Mouse (Mus musculus): ENCODE measurements at regions not wholly inside any gene's neighbourhood (a gene's known extent, or its start where the extent isn't known, plus 50 kb on each side); places are given as distances from the start of the nearest gene placed in this dataset.

- Histone ChIP-seq H3K9ac (replicated peaks) (no peak overlapping the region), H3K27me3 (ENCODE audit: control insufficient read depth, insufficient read depth, low read length) (no peaks in the 10 kb centered on the region), H3K4me3 (ENCODE audit: insufficient read depth in 1 of 2, low read depth in 2 of 2, low read length in 2 of 2) (no peak overlapping the region), H3K4me2 (ENCODE audit: low read depth) (no peak overlapping the region), H3K9me3 (ENCODE audit: control insufficient read depth, low read length) (no peaks in the 10 kb centered on the region), H3K27ac (no peak overlapping the region), H3K36me3 (replicated peaks; ENCODE audit: control insufficient read depth, insufficient read depth, low read depth) (no peaks in the 10 kb centered on the region), H3K4me1 (replicated peaks; ENCODE audit: control insufficient read depth in 2 of 2, insufficient read depth in 2 of 2, low read length in 1 of 2) (no peaks in the 10 kb centered on the region)
- WGBS (ENCODE audit: insufficient replicate concordance), result 59% methylated on average over 4 of the region's 4 CpGs
- no peak for DNase-seq (ENCODE audit: low read depth in 3 of 3, low spot score in 3 of 3)
- TF ChIP-seq CTCF (IDR thresholded peaks at IDR 0.05; ENCODE audit: low read depth), result no peak
- TF ChIP-seq EP300 (IDR thresholded peaks at IDR 0.05; ENCODE audit: low read depth), result no peak
- ATAC-seq (ENCODE audit: insufficient read depth), result no peak
Measured at GRCm38 (mm10) chr1:163477478-163478167, 74.2 kb upstream of the Gorab start.

- Histone ChIP-seq H3K9me3 (ENCODE audit: control insufficient read depth, low read length) (no peaks in the 10 kb centered on the region), H3K4me1 (replicated peaks; ENCODE audit: control insufficient read depth in 2 of 2, insufficient read depth in 2 of 2, low read length in 1 of 2) (no peaks in the 10 kb centered on the region), H3K4me3 (ENCODE audit: insufficient read depth in 1 of 2, low read depth in 2 of 2, low read length in 2 of 2) (no peak overlapping the region), H3K9ac (replicated peaks) (no peak overlapping the region), H3K4me2 (ENCODE audit: low read depth) (no peak overlapping the region), H3K27ac (no peak overlapping the region), H3K27me3 (ENCODE audit: control insufficient read depth, insufficient read depth, low read length) (no peaks in the 10 kb centered on the region), H3K36me3 (replicated peaks; ENCODE audit: control insufficient read depth, insufficient read depth, low read depth) (no peaks in the 10 kb centered on the region)
- TF ChIP-seq CTCF (IDR thresholded peaks at IDR 0.05; ENCODE audit: low read depth), result no peak
- TF ChIP-seq EP300 (IDR thresholded peaks at IDR 0.05; ENCODE audit: low read depth), result no peak
- ATAC-seq (ENCODE audit: insufficient read depth) (no peak), DNase-seq (ENCODE audit: low read depth in 3 of 3, low spot score in 3 of 3) (no peak)
- 70% methylated on average over 13 of the region's 13 CpGs for WGBS (ENCODE audit: insufficient replicate concordance)
Measured at GRCm38 (mm10) chr1:163461194-163461593, 57.7 kb upstream of the Gorab start.

- no peak overlapping the region for H3K4me2 ChIP-seq (ENCODE audit: low read depth)
- H3K36me3 ChIP-seq (replicated peaks; ENCODE audit: control insufficient read depth, insufficient read depth, low read depth), result no peaks in the 10 kb centered on the region
- H3K4me1 ChIP-seq (replicated peaks; ENCODE audit: control insufficient read depth in 2 of 2, insufficient read depth in 2 of 2, low read length in 1 of 2), result no peaks in the 10 kb centered on the region
- DNase-seq (ENCODE audit: low read depth in 3 of 3, low spot score in 3 of 3), result no peak
- WGBS (ENCODE audit: insufficient replicate concordance), result 80% methylated on average over 8 of the region's 8 CpGs
- H3K9me3 ChIP-seq (ENCODE audit: control insufficient read depth, low read length), result no peaks in the 10 kb centered on the region
- H3K27me3 ChIP-seq (ENCODE audit: control insufficient read depth, insufficient read depth, low read length), result no peaks in the 10 kb centered on the region
- no peak for TF ChIP-seq CTCF (IDR thresholded peaks at IDR 0.05; ENCODE audit: low read depth)
- TF ChIP-seq EP300 (IDR thresholded peaks at IDR 0.05; ENCODE audit: low read depth), result no peak
- no peak overlapping the region for H3K9ac ChIP-seq (replicated peaks)
- no peak overlapping the region for H3K27ac ChIP-seq
- no peak overlapping the region for H3K4me3 ChIP-seq (ENCODE audit: insufficient read depth in 1 of 2, low read depth in 2 of 2, low read length in 2 of 2)
- ATAC-seq (ENCODE audit: insufficient read depth), result no peak
Measured at GRCm38 (mm10) chr1:163456366-163456765, 52.9 kb upstream of the Gorab start.
